Mouse (Mus musculus) lung, postnatal 4 days (tissue): ENCODE measurements around the gene Guk1.
"Not testable (repeated sequence)": the region's sequence is repeated elsewhere in the genome, so short reads cannot be mapped to it uniquely, and the experiment has no call there.

Experiments used
- DNase-seq, 2 experiments: peaks; one replicate each; pipeline ENCODE4 v3.0.0; 2021

Guk1 gene

GRCm38 (mm10) chr11:59192059-59192386 is at the start of gene Guk1:
Gene Guk1, minus strand, starts transcription at chr11:59192212.
- DNase-seq = no peak

GRCm38 (mm10) chr11:59239796-59240195 is 47.8 kb upstream of the Guk1 start:
- DNase-seq = no peak

GRCm38 (mm10) chr11:59239428-59239785 is 47.4 kb upstream of the Guk1 start:
- DNase-seq = no peak

GRCm38 (mm10) chr11:59238525-59239427 is 46.8 kb upstream of the Guk1 start:
- peak; percentile 86 to 92 for DNase-seq

GRCm38 (mm10) chr11:59232797-59233196 is 40.8 kb upstream of the Guk1 start:
- DNase-seq = no peak

GRCm38 (mm10) chr11:59230144-59230760 is 38.2 kb upstream of the Guk1 start:
- DNase-seq = peak; percentile 65 to 80

- peak; percentile 97 to 98 for DNase-seq
Measured at GRCm38 (mm10) chr11:59228122-59228953, 36.3 kb upstream of the Guk1 start, which contains the start of gene Arf1. Gene Arf1, minus strand, starts transcription at chr11:59228270.

- no peak for DNase-seq
Measured at GRCm38 (mm10) chr11:59227604-59228121, 35.7 kb upstream of the Guk1 start.

GRCm38 (mm10) chr11:59226787-59227603 is 35.0 kb upstream of the Guk1 start:
- peak in 1 of 2 experiments; percentile 40 for DNase-seq

GRCm38 (mm10) chr11:59226251-59226650 is 34.2 kb upstream of the Guk1 start:
- no peak for DNase-seq

GRCm38 (mm10) chr11:59225167-59225566 is 33.2 kb upstream of the Guk1 start:
- no peak for DNase-seq

GRCm38 (mm10) chr11:59224470-59224869 is 32.5 kb upstream of the Guk1 start:
- DNase-seq = no peak

GRCm38 (mm10) chr11:59224025-59224424 is 32.0 kb upstream of the Guk1 start:
- no peak for DNase-seq

- DNase-seq = no peak
Measured at GRCm38 (mm10) chr11:59222306-59222705, 30.3 kb upstream of the Guk1 start.

GRCm38 (mm10) chr11:59221604-59222003 is 29.6 kb upstream of the Guk1 start:
- DNase-seq = no peak

GRCm38 (mm10) chr11:59219064-59219463 is 27.1 kb upstream of the Guk1 start:
- DNase-seq = peak in 1 of 2 experiments; percentile 59

- peak; percentile 27 to 51 for DNase-seq
Measured at GRCm38 (mm10) chr11:59218389-59218998, 26.5 kb upstream of the Guk1 start.

GRCm38 (mm10) chr11:59216955-59217354 is 24.9 kb upstream of the Guk1 start:
- no peak for DNase-seq

- DNase-seq = no peak
Measured at GRCm38 (mm10) chr11:59212892-59213494, 21.0 kb upstream of the Guk1 start.

GRCm38 (mm10) chr11:59212320-59212719 is 20.3 kb upstream of the Guk1 start:
- peak; percentile 37 to 39 for DNase-seq

- not testable (repeated sequence) for DNase-seq
Measured at GRCm38 (mm10) chr11:59211561-59211960, 19.5 kb upstream of the Guk1 start.
